Mouse (Mus musculus) bone marrow, adult 2 months (tissue): Measurements from ENCODE around the gene Gm26992.

Experiments used
- CTCF ChIP-seq: fragments of 200-500 bp; IDR thresholded peaks from 2 replicates; pipeline ENCODE4 v1.5.1; 2011; ENCODE audit warnings: low read length, control low read depth; ENCODE audit not compliant: control insufficient read depth, insufficient read depth
- POLR2A ChIP-seq: fragments of 200-500 bp; IDR thresholded peaks from 2 replicates; pipeline ENCODE4 v1.6.1; 2011; ENCODE audit warnings: low read depth, mild to moderate bottlenecking, control low read depth, low read length, borderline replicate concordance; ENCODE audit not compliant: control insufficient read depth

DNA sequence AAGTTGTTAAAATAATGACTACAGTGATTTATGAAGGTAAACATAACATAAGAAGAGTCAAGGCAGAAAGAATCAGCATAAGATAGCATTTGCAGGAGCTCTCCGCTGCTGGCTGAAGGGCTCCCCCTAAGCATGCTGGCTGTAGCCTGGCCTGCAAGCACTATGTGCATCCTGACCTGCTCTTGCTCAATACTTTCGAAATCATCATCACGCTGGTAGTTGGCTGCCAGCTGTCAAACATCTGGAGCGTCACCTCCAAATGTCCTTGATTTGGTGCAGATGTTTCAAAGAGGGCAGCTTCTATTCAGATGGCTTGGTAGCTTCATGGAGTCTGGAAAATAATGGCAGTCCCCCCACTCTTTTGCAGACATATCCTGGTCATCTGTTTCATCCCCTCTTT is 93.0 kb downstream of the Gm26992 start:
- TF ChIP-seq CTCF: no peak
- no peak for TF ChIP-seq POLR2A
